Mouse (Mus musculus) intestine, embryonic 16.5 days (tissue): ENCODE data around the gene Ppan. TPM values are rescaled to one million over a fixed set of nuclear protein-coding genes. Genes with fewer than 3 reads are reported as not detected.
A peak's percentile ranks its signal among the peaks of the same experiment; 100 is the strongest.

ENCODE experiments used
- ATAC-seq: fragments of 200-750 bp; cut with Nextera tagmentation; 2 replicates; pipeline ENCODE4 v1.8.0; 2017; ENCODE audit warnings: moderate TSS enrichment, moderate library complexity
- H3K27ac ChIP-seq: fragments of 300-500 bp; sonication (generic); 2 replicates; pipeline ENCODE4 v1.5.1; 2014; ENCODE audit warnings: mild to moderate bottlenecking, low read length
- H3K27me3 ChIP-seq: fragments of 300-500 bp; sonication (generic); replicated peaks from 2 replicates; pipeline ENCODE4 v1.6.1; 2014; ENCODE audit warnings: low read length, control low read depth, mixed read lengths; ENCODE audit not compliant: control insufficient read depth, insufficient read depth
- H3K36me3 ChIP-seq: fragments of 300-500 bp; sonication (generic); 2 replicates; pipeline ENCODE4 v1.6.1; 2014; ENCODE audit warnings: low read length, control low read depth; ENCODE audit not compliant: control insufficient read depth, insufficient read depth
- H3K4me1 ChIP-seq: fragments of 300-500 bp; sonication (generic); 2 replicates; pipeline ENCODE4 v1.6.1; 2014; ENCODE audit warnings: low read length, control low read depth, mixed read lengths; ENCODE audit not compliant: control insufficient read depth, insufficient read depth
- H3K4me2 ChIP-seq: fragments of 300-500 bp; sonication (generic); 2 replicates; pipeline ENCODE4 v1.6.1; 2014; ENCODE audit warnings: low read depth, low read length, control low read depth
- H3K4me3 ChIP-seq: fragments of 300-500 bp; sonication (generic); 2 replicates; pipeline ENCODE4 v1.5.1; 2014; ENCODE audit warnings: mild to moderate bottlenecking, low read length
- H3K9ac ChIP-seq: fragments of 300-500 bp; sonication (generic); 2 replicates; pipeline ENCODE4 v1.6.1; 2014; ENCODE audit warnings: low read depth, low read length
- H3K9me3 ChIP-seq: fragments of 300-500 bp; sonication (generic); 2 replicates; pipeline ENCODE4 v1.6.1; 2016; ENCODE audit warnings: low read length, control low read depth; ENCODE audit not compliant: control insufficient read depth
- WGBS: fragments of 180-500 bp; shearing (Covaris S2); extraction: QIAGEN DNeasy Blood & Tissue Kit; methylation state at CpG from one replicate; pipeline ENCODE4 v1.1.7; 2014; 5-methylcytosine and 5-hydroxymethylcytosine counted together
- polyA plus RNA-seq: library from polyadenylated mRNA; unstranded; fragments of >200 nt; fragmentation: Nextera tagmentation; extraction: Ambion mirVana; gene quantifications from 2 replicates; pipeline ENCODE4 v1.2.1, GENCODE M21; 2015

Ppan gene
- polyA plus RNA-seq, 1 experiment from 2014 or later = 97.6 TPM

DNA sequence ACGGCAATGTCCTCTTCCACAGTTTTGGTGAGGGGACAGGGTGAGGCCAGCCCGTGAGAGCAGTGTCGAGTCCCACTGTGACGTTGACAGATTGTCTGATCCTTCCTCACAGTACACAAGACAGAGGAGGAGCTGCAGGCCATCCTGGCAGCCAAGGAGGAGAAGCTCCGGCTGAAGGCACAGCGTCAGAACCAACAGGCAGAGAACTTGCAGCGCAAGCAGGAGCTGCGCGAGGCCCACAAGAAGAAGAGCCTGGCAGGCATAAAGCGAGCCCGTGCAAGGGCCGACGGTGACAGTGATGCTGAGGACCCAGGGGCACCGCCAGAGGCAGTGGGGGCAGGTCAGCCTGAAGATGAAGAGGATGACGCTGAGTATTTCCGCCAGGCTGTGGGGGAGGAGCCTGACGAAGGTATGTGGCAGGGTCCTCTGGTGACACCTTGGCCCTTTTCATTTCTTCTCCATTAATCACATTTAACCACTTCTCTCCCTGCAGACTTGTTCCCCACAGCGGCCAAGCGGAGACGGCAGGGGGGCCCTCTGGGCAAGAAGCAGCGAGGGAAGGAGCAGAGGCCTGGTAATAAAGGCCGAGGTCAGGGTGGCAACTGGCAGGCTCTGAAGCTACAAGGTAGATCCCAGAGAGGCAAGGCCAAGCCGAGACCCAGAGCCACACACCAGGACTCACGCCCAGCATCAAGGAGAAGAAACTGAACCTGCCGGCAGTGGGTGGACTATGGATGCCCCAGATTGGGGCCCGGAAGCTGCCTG lies 3.5 kb downstream of the Ppan start:
- no peak overlapping the region; the same call in 1 of the 2 replicates for H3K27ac ChIP-seq
- no peak overlapping the region for H3K4me3 ChIP-seq
- ATAC-seq = no peak
- H3K9ac ChIP-seq = no peak overlapping the region
- H3K4me2 ChIP-seq = no peak overlapping the region
- WGBS = 76% methylated on average over 26 of the region's 26 CpGs
- no peaks in the 10 kb centered on the region for H3K9me3 ChIP-seq
- no peaks in the 10 kb centered on the region for H3K27me3 ChIP-seq
- H3K36me3 ChIP-seq = peaks cover 42% of the 10 kb centered on the region
- H3K4me1 ChIP-seq = peaks cover 11% of the 10 kb centered on the region

- H3K4me3 ChIP-seq = no peak overlapping the region
- no peaks in the 10 kb centered on the region for H3K9me3 ChIP-seq
- H3K4me2 ChIP-seq = no peak overlapping the region
- peaks cover 16% of the 10 kb centered on the region for H3K4me1 ChIP-seq
- no peak overlapping the region for H3K9ac ChIP-seq
- no peak overlapping the region for H3K27ac ChIP-seq
- no peaks in the 10 kb centered on the region for H3K27me3 ChIP-seq
- WGBS = 56% methylated on average over 5 of the region's 5 CpGs
- no peak for ATAC-seq
- peaks cover 42% of the 10 kb centered on the region for H3K36me3 ChIP-seq
Measured at GRCm38 (mm10) chr9:20892104-20892653, 4.2 kb downstream of the Ppan start.

DNA sequence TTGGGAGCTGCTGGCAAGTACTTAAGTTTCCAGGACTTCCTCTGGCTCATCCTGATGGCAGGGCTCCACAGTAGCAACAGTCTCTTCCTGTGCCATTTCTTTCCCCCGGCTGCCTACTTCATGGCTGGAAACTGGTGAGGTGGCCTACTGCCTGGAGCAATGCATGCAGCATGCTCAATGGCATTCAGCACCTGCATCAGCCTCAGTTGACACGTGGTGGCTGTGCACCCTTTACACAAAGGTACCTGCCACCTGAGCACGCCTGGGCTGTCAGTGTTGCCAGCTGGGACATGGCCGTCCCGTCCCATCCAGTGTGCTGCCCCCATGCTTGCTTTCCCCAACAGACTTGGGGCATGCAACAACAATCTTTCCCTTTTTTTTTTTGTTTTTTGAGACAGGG lies 5.1 kb downstream of the Ppan start:
- H3K4me2 ChIP-seq = no peak overlapping the region
- H3K9me3 ChIP-seq = no peaks in the 10 kb centered on the region
- H3K36me3 ChIP-seq = peaks cover 42% of the 10 kb centered on the region
- H3K4me3 ChIP-seq = no peak overlapping the region
- no peak for ATAC-seq
- H3K27ac ChIP-seq = no peak overlapping the region; the same call in 1 of the 2 replicates
- H3K27me3 ChIP-seq = no peaks in the 10 kb centered on the region
- no peak overlapping the region for H3K9ac ChIP-seq
- H3K4me1 ChIP-seq = peaks cover 22% of the 10 kb centered on the region
- 53% methylated on average over 5 of the region's 5 CpGs for WGBS

- Histone ChIP-seq H3K27me3 (no peaks in the 10 kb centered on the region), H3K4me3 (no peak overlapping the region), H3K9me3 (no peaks in the 10 kb centered on the region), H3K4me1 (peaks cover 22% of the 10 kb centered on the region), H3K4me2 (no peak overlapping the region), H3K27ac (no peak overlapping the region), H3K36me3 (peaks cover 42% of the 10 kb centered on the region), H3K9ac (no peak overlapping the region)
- no peak for ATAC-seq
- WGBS = 82% methylated on average over 13 of the region's 13 CpGs
Measured at GRCm38 (mm10) chr9:20893590-20894343, 5.8 kb downstream of the Ppan start.

GRCm38 (mm10) chr9:20894629-20895028 lies 6.7 kb downstream of the Ppan start:
- Histone ChIP-seq H3K27me3 (no peaks in the 10 kb centered on the region), H3K27ac (no peak overlapping the region), H3K4me1 (peaks cover 16% of the 10 kb centered on the region), H3K4me3 (no peak overlapping the region), H3K9ac (no peak overlapping the region), H3K9me3 (no peaks in the 10 kb centered on the region), H3K4me2 (no peak overlapping the region), H3K36me3 (peaks cover 41% of the 10 kb centered on the region)
- no peak for ATAC-seq
- 86% methylated on average over 15 of the region's 15 CpGs for WGBS

DNA sequence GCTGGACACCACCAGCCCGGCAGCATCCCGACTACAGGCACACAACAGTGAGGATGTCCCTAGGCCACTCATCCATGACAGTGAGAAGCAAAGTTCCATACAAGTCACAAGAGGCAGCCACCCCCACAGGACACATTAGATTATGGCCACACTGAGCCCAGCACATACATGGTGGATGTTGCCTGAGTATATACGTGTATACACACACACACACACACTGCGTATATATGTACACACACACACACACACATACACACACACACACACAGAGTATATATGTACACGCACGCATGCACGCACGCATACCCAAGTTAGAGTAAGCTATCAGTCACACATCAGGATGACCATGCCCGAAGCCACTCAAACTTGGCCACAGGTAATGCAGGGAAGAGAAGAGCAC lies 7.4 kb downstream of the Ppan start:
- WGBS = 93% methylated on average over 9 of the region's 9 CpGs
- 0 out of 2 replicates have a peak overlapping the region, but pooled peaks have one; percentile 2 for H3K9ac ChIP-seq
- H3K27me3 ChIP-seq = no peaks in the 10 kb centered on the region
- peaks cover 34% of the 10 kb centered on the region for H3K36me3 ChIP-seq
- H3K27ac ChIP-seq = no peak overlapping the region
- ATAC-seq = no peak
- H3K9me3 ChIP-seq = no peaks in the 10 kb centered on the region
- peaks cover 16% of the 10 kb centered on the region for H3K4me1 ChIP-seq
- H3K4me3 ChIP-seq = no peak overlapping the region
- no peak overlapping the region for H3K4me2 ChIP-seq

GRCm38 (mm10) chr9:20897736-20898510 lies 9.9 kb downstream of the Ppan start:
- peak overlapping the region; percentile 43; the same call in 1 of the 2 replicates for H3K27ac ChIP-seq
- peak overlapping the region; percentile 94 for H3K9ac ChIP-seq
- WGBS = 4% methylated on average over 38 of the region's 39 CpGs
- peak; percentile 75 for ATAC-seq
- H3K4me3 ChIP-seq = peak overlapping the region; percentile 87
- H3K27me3 ChIP-seq = no peaks in the 10 kb centered on the region
- no peaks in the 10 kb centered on the region for H3K9me3 ChIP-seq
- peaks cover 11% of the 10 kb centered on the region for H3K36me3 ChIP-seq
- H3K4me2 ChIP-seq = peak overlapping the region; percentile 75
- peaks cover 13% of the 10 kb centered on the region for H3K4me1 ChIP-seq

DNA sequence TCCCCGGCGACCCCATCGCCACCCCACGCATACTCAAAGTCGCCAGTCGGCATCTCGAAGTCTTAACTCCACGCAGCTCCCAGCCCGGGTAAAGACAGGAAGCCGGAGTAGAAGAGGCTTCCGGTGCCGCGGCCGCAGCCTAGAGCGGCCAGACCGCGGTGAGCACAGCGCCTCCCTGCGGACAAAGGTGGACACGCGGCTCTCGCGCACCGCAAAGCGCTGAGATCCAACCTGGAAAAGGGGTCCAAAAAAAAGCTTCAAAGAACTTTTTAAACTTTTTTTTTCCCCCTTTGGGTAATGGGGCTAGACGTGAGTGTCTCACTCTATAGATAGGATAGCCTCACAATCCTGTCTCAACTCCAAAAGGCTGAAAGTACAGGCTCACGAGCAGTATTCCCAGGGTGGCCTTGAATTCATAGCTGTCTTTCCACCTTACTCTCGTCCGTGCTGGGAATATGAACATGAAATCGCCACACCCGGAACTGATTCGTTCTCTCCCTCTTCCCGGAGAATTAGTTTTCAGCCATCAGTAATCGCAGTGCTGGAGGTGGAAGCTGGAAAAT lies 10.6 kb downstream of the Ppan start, which contains the start of gene Eif3g:
Gene Eif3g (minus strand): TSS at position 113 of the 563 bp plus-strand sequence.
- WGBS = 3% methylated on average over 34 of the region's 34 CpGs
- Histone ChIP-seq H3K27me3 (no peaks in the 10 kb centered on the region), H3K9me3 (no peaks in the 10 kb centered on the region)

More for the DNA sequence above, 10.6 kb downstream of the Ppan start, which contains the start of gene Eif3g:
- peak within 1 kb of the TSS; percentile 87 for H3K4me3 ChIP-seq
- peaks cover 13% of the 10 kb centered on the region for H3K4me1 ChIP-seq
- H3K9ac ChIP-seq = peak within 1 kb of the TSS; percentile 94
- H3K27ac ChIP-seq = peak within 1 kb of the TSS; percentile 43; the same call in 1 of the 2 replicates
- peak; percentile 86 for ATAC-seq
- H3K4me2 ChIP-seq = peak within 1 kb of the TSS; percentile 75
- peaks cover 11% of the 10 kb centered on the region for H3K36me3 ChIP-seq
